Mouse (Mus musculus): Measurements from ENCODE around the gene Ctcfl.

The Ctcfl gene

GRCm38 (mm10) chr2:173047471-173047870 lies 71.9 kb downstream of the Ctcfl start:
- no peak for DNase-seq (ENCODE audit: low read depth)

GRCm38 (mm10) chr2:173046582-173047297 lies 72.6 kb downstream of the Ctcfl start:
- DNase-seq (ENCODE audit: low read depth): peak; percentile 88

DNA sequence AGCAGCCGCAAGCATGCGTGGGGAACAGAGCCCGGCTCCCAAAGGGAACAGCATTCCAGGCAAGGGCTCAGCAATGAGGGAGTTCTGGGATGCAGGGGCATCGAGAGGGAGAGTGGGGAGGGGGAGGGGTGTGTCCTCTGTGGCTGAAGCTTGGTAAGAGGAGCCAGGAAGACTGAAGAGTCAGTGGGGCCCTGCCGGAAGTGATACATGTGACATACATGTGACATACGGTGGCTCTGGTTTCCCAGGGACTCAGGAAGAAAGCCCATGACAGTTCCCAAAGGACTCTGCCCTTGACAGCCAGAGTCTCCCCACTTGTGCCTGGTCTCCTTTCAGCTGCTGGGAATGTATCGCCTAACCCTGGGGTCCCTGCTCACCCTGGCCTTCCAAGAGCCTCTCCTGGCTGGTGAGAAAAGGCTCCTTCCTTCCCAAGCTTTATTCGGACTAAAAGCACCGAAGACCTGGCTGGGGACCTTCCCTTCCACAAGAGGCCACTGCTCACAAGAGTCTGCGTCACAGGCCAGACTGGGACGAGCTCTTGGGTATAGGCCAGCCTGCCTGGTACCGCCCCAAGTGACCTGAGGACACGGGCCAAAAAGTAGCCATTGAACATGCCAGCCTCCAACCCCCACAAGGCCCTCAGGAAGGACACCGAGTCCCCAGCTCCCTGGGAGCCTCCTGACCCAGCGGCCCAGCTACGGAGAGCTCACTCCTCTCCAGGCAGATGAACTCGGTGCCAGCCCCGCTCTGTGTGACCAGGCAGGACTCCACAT lies 74.9 kb downstream of the Ctcfl start:
- DNase-seq (ENCODE audit: low read depth): no peak

Data from induced T-regulatory cell, adult 2 months (primary cell).